Mouse (Mus musculus): ENCODE results near the gene Gramd1b. TPM values are rescaled to one million over a fixed set of nuclear protein-coding genes. Genes with fewer than 3 reads are reported as not detected.

Gramd1b gene
- polyA plus RNA-seq, 1 experiment: 129 TPM

GRCm38 (mm10) chr9:40292475-40292874 is 238.7 kb downstream of the Gramd1b start:
- no peak for DNase-seq (ENCODE audit: extremely low spot score in 1 of 2, low spot score in 1 of 2)

- DNase-seq (ENCODE audit: extremely low spot score in 1 of 2, low spot score in 1 of 2): no peak
Observed at GRCm38 (mm10) chr9:40282968-40283367, 248.2 kb downstream of the Gramd1b start.

GRCm38 (mm10) chr9:40279438-40279837 is 251.7 kb downstream of the Gramd1b start:
- DNase-seq (ENCODE audit: extremely low spot score in 1 of 2, low spot score in 1 of 2): no peak

GRCm38 (mm10) chr9:40277671-40278070 is 253.5 kb downstream of the Gramd1b start:
- no peak for DNase-seq (ENCODE audit: extremely low spot score in 1 of 2, low spot score in 1 of 2)

GRCm38 (mm10) chr9:40275904-40276303 is 255.3 kb downstream of the Gramd1b start:
- DNase-seq (ENCODE audit: extremely low spot score in 1 of 2, low spot score in 1 of 2): no peak

GRCm38 (mm10) chr9:40272822-40273221 is 258.4 kb downstream of the Gramd1b start:
- DNase-seq (ENCODE audit: extremely low spot score in 1 of 2, low spot score in 1 of 2): no peak

- no peak for DNase-seq (ENCODE audit: extremely low spot score in 1 of 2, low spot score in 1 of 2)
Observed at GRCm38 (mm10) chr9:40271075-40271474, 260.1 kb downstream of the Gramd1b start.

- DNase-seq (ENCODE audit: extremely low spot score in 1 of 2, low spot score in 1 of 2): peak in 1 of 2 experiments; percentile 56
Observed at GRCm38 (mm10) chr9:40269880-40270279, 261.3 kb downstream of the Gramd1b start.

GRCm38 (mm10) chr9:40269103-40269861 is 261.9 kb downstream of the Gramd1b start, which contains the start of gene Scn3b:
Gene Scn3b (plus strand): TSS chr9:40269217.
- peak; percentile 78 to 86 for DNase-seq (ENCODE audit: extremely low spot score in 1 of 2, low spot score in 1 of 2)

- DNase-seq (ENCODE audit: extremely low spot score in 1 of 2, low spot score in 1 of 2): no peak
Observed at GRCm38 (mm10) chr9:40268748-40269102, 262.5 kb downstream of the Gramd1b start.

- DNase-seq (ENCODE audit: extremely low spot score in 1 of 2, low spot score in 1 of 2): no peak
Observed at GRCm38 (mm10) chr9:40268040-40268747, 263.0 kb downstream of the Gramd1b start.

- no peak for DNase-seq (ENCODE audit: extremely low spot score in 1 of 2, low spot score in 1 of 2)
Observed at GRCm38 (mm10) chr9:40263874-40264273, 267.3 kb downstream of the Gramd1b start.

GRCm38 (mm10) chr9:40252459-40252858 is 278.7 kb downstream of the Gramd1b start:
- DNase-seq (ENCODE audit: extremely low spot score in 1 of 2, low spot score in 1 of 2): no peak

- DNase-seq (ENCODE audit: extremely low spot score in 1 of 2, low spot score in 1 of 2): no peak
Observed at GRCm38 (mm10) chr9:40249106-40249505, 282.1 kb downstream of the Gramd1b start.

GRCm38 (mm10) chr9:40246702-40247101 is 284.5 kb downstream of the Gramd1b start:
- DNase-seq (ENCODE audit: extremely low spot score in 1 of 2, low spot score in 1 of 2): no peak

GRCm38 (mm10) chr9:40245974-40246665 is 285.1 kb downstream of the Gramd1b start:
- no peak for DNase-seq (ENCODE audit: extremely low spot score in 1 of 2, low spot score in 1 of 2)

- no peak for DNase-seq (ENCODE audit: extremely low spot score in 1 of 2, low spot score in 1 of 2)
Observed at GRCm38 (mm10) chr9:40245466-40245865, 285.7 kb downstream of the Gramd1b start.
